Mouse (Mus musculus) thymus, adult 2 months (tissue): ENCODE data around the gene Fhl3.

Experiments
- CTCF ChIP-seq: fragments of 200-500 bp; IDR thresholded peaks from 2 replicates; pipeline ENCODE4 v1.5.1; 2012; ENCODE audit warnings: mild to moderate bottlenecking, control low read depth, low read length, moderate library complexity, borderline replicate concordance; ENCODE audit not compliant: control insufficient read depth, poor library complexity, insufficient read depth; ENCODE audit errors: extremely low read depth
- POLR2A ChIP-seq: fragments of 200-500 bp; IDR thresholded peaks from 2 replicates; pipeline ENCODE4 v1.6.1; 2012; ENCODE audit warnings: mild to moderate bottlenecking, low read length, control low read depth, moderate library complexity; ENCODE audit not compliant: control insufficient read depth, poor library complexity, insufficient read depth; ENCODE audit errors: extremely low read depth

- TF ChIP-seq POLR2A (no peak), CTCF (no peak)
These were observed 52.0 kb downstream of the Fhl3 start for GRCm38 (mm10) chr4:124752281-124753199.
